Mouse (Mus musculus) embryo, embryonic 10.5 days (tissue): ENCODE results near the gene Fgf3.
"Not testable (repeated sequence)": the region's sequence is repeated elsewhere in the genome, so short reads cannot be mapped to it uniquely, and the experiment has no call there.

ENCODE experiments used
- DNase-seq: peaks from one replicate; pipeline ENCODE4 v3.0.0-alpha.2; 2015; ENCODE audit warnings: low spot score

Gene Fgf3

GRCm38 (mm10) chr7:144857826-144858342 lies 20.0 kb downstream of the Fgf3 start:
- no peak for DNase-seq

- DNase-seq: no peak
Measured at GRCm38 (mm10) chr7:144858702-144859101, 20.8 kb downstream of the Fgf3 start.

GRCm38 (mm10) chr7:144861056-144861768 lies 23.3 kb downstream of the Fgf3 start:
- no peak for DNase-seq

- no peak for DNase-seq
Measured at GRCm38 (mm10) chr7:144861769-144862070, 23.8 kb downstream of the Fgf3 start.

GRCm38 (mm10) chr7:144862126-144862525 lies 24.2 kb downstream of the Fgf3 start:
- peak; percentile 28 for DNase-seq

GRCm38 (mm10) chr7:144862712-144863111 lies 24.8 kb downstream of the Fgf3 start:
- no peak for DNase-seq

GRCm38 (mm10) chr7:144863196-144863595 lies 25.3 kb downstream of the Fgf3 start:
- peak; percentile 57 for DNase-seq

GRCm38 (mm10) chr7:144864160-144864670 lies 26.3 kb downstream of the Fgf3 start:
- no peak for DNase-seq

- no peak for DNase-seq
Measured at GRCm38 (mm10) chr7:144867161-144867560, 29.3 kb downstream of the Fgf3 start.

GRCm38 (mm10) chr7:144867602-144868001 lies 29.7 kb downstream of the Fgf3 start:
- DNase-seq: no peak

- DNase-seq: no peak
Measured at GRCm38 (mm10) chr7:144872420-144872819, 34.5 kb downstream of the Fgf3 start.

- DNase-seq: no peak
Measured at GRCm38 (mm10) chr7:144873160-144873559, 35.3 kb downstream of the Fgf3 start.

- DNase-seq: no peak
Measured at GRCm38 (mm10) chr7:144874226-144874625, 36.3 kb downstream of the Fgf3 start.

GRCm38 (mm10) chr7:144878401-144878800 lies 40.5 kb downstream of the Fgf3 start:
- no peak for DNase-seq

GRCm38 (mm10) chr7:144883106-144883505 lies 45.2 kb downstream of the Fgf3 start:
- no peak for DNase-seq

GRCm38 (mm10) chr7:144887672-144888071 lies 49.8 kb downstream of the Fgf3 start:
- DNase-seq: no peak

GRCm38 (mm10) chr7:144888564-144889299 lies 50.8 kb downstream of the Fgf3 start:
- peak; percentile 42 for DNase-seq

GRCm38 (mm10) chr7:144890661-144891060 lies 52.8 kb downstream of the Fgf3 start:
- DNase-seq: not testable (repeated sequence)

GRCm38 (mm10) chr7:144891863-144892262 lies 54.0 kb downstream of the Fgf3 start:
- DNase-seq: no peak

GRCm38 (mm10) chr7:144892322-144892721 lies 54.4 kb downstream of the Fgf3 start:
- DNase-seq: no peak
